Mouse (Mus musculus) thymus, postnatal 4 days (tissue): ENCODE results near the gene Tpst1.

ENCODE experiments used
- DNase-seq: peaks from one replicate; pipeline ENCODE4 v3.0.0; 2021

Tpst1 gene

DNA sequence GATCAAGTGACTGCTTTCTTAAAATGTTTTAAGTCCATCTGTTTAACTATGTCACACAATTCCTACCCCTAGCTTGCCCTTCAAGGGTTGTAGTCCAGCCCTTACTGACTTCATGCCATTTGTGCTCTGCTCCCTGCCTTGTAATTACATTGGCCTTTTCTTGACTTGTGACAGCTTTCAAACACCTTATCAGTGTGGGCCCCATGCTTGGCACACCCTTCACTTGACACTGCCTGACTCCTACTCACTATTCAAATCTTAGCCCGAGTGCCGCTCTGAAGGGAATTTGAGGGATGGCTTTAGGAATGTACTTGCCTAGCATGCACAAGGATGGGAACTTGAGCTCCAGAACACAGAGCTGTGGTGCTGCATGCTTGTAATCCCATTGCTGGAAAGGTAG is 24.7 kb downstream of the Tpst1 start:
- DNase-seq, result no peak

DNA sequence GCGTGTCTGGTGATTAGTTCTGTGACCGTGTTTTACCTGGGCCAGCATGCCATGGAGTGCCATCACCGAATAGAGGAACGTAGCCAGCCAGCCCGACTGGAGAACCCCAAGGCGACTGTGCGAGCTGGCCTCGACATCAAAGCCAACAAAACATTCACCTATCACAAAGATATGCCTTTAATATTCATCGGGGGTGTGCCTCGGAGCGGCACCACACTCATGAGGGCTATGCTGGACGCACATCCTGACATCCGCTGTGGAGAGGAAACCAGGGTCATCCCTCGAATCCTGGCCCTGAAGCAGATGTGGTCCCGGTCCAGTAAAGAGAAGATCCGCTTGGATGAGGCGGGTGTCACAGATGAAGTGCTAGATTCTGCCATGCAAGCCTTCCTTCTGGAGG is 28.6 kb downstream of the Tpst1 start:
- DNase-seq, result no peak

DNA sequence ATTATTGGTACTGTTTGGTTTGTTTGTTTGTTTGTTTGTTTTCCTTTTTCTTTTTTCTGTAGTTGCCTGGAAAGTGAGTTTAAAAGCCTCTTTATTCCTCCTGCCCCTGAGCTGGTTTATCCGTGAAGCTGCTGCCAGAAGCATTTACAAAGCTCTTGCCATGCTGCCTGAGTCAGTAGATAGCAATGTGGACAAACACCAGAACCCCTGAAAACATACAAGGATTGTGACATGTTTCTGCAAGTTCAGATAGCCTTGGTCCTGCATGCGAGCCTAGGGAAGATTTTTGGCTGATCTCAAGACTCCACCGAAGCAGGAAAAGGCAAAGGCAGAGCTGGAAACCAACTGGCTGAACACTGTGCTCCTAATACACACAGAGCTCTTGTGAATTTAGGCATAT is 36.2 kb downstream of the Tpst1 start:
- no peak for DNase-seq

DNA sequence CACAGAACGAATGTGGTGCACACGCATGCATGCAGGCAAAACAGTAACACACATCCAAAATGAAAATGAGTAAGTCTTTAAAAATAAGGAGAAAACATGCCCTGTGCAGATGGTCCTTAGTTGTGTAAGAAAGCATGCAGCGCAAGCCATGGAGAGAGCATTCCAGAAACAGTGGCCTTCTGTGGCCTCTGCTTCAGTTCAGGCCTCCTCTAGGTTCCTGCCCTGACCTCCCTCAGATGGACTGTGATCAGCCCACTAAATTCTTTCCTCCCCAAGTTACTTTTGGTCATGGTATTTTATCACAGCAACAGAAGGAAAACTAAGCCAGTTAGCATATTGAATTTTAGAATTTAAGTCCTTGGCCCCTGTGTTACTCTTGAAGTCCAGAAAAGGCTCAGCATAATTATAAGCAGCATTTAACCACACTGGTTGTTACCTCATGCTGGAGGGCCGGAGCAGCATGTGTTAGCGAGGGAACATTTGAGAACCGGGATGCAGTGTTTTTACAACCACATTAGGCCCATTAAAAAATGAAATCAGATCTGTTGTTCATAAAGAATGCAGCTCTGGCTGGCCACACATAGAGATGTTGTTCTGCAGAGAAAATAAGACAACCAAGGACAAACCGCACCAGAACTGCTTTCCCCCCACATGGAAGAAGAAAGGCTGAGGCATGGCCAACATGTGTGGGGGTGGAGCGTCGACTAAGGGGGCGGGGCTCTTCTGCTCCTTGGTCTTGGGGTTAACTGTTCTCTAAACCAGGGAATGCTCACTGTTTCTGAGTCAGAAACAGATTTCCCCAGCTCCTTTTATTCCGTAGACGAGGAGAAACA is 37.7 kb downstream of the Tpst1 start:
- no peak for DNase-seq

DNA sequence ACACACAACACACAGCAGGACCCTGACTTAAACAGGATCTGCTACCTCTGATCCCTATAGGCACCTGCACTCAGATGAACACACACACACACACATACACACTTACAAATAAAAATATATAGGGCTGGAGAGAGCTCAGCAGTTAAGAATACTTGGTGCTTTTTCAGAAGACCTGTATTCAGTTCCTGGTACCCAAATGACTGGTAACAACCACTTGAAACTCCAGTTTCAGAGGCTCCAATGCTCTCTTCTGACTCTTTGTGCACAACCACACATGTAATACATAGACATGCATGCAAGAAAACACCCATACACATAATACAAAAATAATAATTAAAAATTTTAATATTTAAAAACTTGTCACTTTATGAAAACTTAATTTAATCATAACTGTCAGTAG is 39.5 kb downstream of the Tpst1 start:
- DNase-seq, result no peak

DNA sequence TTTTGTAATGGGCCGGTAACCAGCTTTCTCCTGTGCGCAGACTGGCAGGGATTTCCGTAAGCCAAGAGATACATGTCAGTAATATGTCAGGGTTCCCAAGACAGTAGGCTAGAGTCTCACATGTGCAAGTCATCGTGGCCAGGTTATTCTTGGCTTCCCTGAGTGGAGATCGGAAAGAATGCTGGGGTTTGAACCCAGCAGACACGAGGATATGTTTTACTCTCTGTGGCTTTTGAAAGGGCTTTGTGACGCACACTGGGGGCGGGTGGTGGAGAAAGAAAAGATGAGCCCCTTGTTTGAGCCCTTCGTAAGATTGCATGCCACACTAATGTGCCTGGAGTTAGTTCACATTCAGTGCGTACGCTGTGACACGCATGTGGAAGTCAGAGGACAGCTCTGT is 43.0 kb downstream of the Tpst1 start:
- no peak for DNase-seq

GRCm38 (mm10) chr5:130116857-130117256 is 43.7 kb downstream of the Tpst1 start:
- DNase-seq, result no peak

DNA sequence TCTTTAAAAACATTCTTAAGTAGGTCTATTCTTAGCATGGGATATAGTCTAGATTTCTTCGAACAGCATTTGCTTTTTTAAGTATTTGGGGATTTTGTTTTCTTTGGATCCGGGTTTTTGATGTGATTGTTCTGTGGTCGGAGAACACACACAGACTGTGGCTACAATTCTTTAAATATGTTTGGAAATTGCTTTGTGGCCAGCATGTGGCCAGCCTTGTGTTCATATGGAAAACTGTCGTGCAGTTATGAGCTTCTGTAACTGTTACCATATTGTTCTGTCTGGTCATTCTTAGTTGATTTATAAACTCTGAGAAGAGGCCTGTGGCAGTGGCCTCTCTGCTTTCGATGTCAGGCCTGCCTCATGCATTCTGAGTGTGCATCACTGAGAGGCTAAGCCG is 44.8 kb downstream of the Tpst1 start:
- DNase-seq, result no peak

- DNase-seq, result no peak
Observed at GRCm38 (mm10) chr5:130119236-130119635, 46.1 kb downstream of the Tpst1 start.

DNA sequence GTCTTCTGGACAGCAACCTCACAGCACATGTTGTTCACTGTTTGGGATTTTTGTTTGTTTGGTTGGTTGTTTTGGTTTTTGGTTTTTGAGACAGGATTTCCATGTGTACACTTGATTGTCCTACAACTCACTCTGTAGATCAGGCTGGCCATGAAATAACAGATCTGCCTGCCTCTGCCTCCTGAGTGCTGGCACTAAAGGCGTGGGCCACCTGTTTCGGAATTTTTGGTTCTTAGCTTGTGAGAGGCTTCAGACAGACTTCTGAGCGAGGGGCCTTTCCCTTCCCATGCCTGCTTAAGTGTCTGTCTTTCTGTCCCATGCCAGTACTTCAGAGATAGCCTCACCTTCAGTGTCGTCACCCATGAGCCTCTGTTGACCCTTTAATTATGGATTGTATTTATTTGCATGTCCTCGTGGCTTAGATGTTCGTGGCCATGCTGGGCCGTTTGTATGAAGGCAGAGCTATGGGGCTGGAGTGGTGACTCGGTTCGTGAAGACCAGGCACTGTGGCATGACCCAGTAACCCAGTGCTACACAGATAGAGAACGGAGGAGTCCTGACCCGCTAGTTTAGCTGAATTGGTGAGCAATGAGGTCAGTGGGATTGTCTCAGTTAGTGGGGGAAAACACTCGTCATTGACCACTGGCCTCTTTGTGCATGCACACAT is 47.1 kb downstream of the Tpst1 start:
- DNase-seq, result no peak

GRCm38 (mm10) chr5:130120904-130121303 is 47.8 kb downstream of the Tpst1 start:
- DNase-seq, result no peak

GRCm38 (mm10) chr5:130122355-130122754 is 49.2 kb downstream of the Tpst1 start:
- DNase-seq, result no peak

DNA sequence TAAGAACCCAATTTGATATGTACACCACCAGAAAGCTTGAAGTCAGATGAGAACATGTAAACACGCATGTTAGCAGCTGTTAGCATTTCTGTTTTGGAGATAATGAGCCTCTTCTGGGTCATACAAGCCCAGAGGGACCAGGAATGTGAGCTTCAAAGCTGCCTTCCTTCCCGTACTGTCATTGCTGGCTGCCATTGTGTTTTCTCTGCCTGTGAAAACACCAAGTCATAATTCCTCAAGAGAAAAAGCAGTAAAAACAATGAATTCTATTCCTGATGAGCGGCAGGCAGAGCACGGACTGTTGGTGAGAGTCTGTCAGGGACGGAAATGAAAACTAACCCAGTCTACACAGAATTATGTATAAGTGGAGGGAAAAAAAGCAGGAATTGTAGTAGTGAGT is 51.1 kb downstream of the Tpst1 start:
- no peak for DNase-seq

DNA sequence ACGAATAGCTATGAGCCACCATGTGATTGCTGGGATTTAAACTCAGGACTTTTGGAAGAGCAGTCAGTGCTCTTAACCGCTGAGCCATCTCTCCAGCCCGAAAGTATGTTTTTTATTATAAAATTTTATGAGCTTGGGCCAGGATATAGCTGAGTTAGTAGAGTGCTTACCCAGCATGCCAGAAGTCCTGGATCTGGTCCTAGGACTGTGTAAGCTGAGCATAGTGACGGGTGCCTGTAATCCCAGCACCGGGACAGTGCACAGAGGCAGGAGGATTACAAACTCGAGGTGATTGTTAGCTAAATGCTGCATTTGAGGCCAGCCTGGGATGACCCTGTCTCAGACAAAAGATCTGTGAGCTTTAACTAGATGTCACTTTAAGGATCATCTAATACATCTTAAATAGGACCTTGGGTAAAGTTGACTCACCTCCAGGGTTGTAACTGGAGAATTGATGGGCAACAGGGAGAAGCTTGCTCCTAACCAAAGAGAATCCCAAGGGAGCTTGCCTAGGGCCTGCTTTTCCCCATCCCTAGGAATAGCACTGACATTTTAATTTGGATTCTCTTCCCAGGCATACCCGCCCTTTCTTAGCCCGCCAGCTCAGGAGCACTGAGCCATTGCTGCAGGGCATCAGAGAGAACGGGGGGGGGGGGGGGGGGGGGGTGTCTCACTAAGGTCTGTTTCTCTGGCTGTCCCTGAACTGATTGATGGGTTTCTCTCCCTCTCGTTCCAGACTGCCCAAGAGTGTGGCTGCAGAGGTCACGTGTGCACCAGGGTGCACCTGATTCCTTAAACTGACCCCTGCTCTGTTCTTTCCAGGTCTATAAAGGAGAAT is 55.8 kb downstream of the Tpst1 start:
- no peak for DNase-seq

GRCm38 (mm10) chr5:130129524-130129793 is 56.3 kb downstream of the Tpst1 start:
- DNase-seq, result no peak

- no peak for DNase-seq
Observed at GRCm38 (mm10) chr5:130136597-130136996, 63.5 kb downstream of the Tpst1 start.

DNA sequence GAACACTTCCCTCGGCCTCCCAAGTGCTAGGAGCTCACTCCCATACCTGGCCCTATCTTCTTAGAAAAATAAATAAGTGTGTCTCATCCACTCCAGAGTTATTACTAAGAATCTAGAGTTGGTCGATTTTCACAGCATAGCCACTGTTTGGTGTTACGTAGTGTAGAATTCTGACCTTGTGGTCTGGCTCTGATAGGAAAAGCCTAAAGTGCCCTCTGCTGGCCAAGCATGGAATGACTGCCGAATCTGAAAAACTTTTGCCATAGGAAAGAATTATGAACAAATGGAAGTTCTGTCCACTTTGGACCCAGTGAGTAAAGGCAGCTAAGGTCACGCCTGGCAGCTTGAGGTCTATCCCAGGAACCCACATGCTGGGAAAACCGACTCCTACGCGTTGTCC is 66.3 kb downstream of the Tpst1 start:
- DNase-seq, result peak; percentile 82

DNA sequence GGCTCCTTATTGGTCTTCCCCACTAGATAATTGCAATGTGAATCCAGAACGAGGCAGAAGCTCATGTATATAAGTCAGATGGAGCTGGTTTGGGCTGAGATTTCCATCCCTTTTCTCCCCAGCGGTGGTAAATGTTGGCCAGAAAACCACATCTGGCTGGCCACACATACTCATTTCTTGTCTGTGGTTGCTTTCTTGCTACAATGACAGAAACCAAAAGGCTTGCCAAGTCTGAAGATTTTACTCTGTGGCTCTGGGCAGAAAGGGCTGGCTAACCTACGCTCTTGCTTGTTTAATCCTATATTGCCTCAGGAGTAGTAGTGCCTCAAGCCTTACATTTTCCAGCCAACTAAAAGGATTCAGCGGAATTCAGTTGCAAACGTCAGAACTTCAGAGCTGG is 68.0 kb downstream of the Tpst1 start:
- DNase-seq, result no peak

- DNase-seq, result no peak
Observed at GRCm38 (mm10) chr5:130142041-130142440, 68.9 kb downstream of the Tpst1 start.

DNA sequence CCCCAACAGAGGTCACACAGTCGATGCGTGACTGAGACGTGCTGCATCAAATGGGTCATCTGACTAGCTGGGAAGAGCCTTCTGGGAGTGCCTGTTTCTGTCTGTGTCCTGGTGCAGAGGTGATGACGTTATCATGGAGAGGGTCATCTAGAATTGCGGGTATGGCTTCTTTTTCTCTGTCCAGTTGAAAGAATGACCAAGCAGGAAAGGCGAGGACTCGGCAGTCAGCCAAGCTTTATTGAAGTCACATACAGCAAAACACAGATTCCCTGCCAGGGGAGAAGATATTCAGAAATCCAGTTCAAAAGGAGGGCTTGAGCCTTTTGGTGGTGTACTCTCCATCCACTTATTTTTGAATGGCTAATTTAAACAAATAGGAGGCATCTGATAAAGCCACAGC is 70.0 kb downstream of the Tpst1 start:
- DNase-seq, result no peak

GRCm38 (mm10) chr5:130143977-130144333 is 70.8 kb downstream of the Tpst1 start:
- peak; percentile 61 for DNase-seq

GRCm38 (mm10) chr5:130144334-130145312 is 71.5 kb downstream of the Tpst1 start, which contains the start of gene Kctd7:
Gene Kctd7, plus strand, starts transcription at chr5:130144861.
- peak; percentile 91 for DNase-seq

DNA sequence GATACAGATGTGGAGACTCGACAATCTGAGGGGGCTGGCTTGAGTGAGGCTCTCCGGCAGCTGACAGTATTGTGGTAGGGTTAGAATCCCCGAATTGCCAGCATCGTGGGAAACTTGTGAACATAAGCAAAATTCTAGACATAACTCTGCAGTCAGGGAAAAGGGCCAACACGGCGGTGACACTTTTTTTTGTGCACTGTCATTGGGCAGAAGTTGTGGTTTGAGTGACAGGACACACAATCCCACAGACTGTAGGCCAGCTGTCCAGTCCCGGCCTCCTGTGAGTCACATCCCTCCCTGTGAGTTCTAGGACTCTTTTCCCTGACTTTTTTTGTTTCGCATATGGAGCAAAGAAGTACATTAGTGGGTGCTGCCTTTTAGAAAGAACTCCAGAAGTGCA is 72.8 kb downstream of the Tpst1 start:
- DNase-seq, result no peak
